Mouse (Mus musculus) splenic B cell, adult 2 months (primary cell): ENCODE measurements around the gene Adipoq.
"Not testable (repeated sequence)": the region's sequence is repeated elsewhere in the genome, so short reads cannot be mapped to it uniquely, and the experiment has no call there.

Source experiments
- DNase-seq: peaks from one replicate; pipeline ENCODE4 v3.0.0-alpha.2; 2011; ENCODE audit warnings: low read depth, low spot score
- H3K27me3 ChIP-seq: 2 replicates; pipeline ENCODE4 v1.6.1; 2012; ENCODE audit warnings: mild to moderate bottlenecking, low read length, moderate library complexity, mixed read lengths; ENCODE audit not compliant: control insufficient read depth, poor library complexity, insufficient read depth, severe bottlenecking
- H3K36me3 ChIP-seq: 2 replicates; pipeline ENCODE4 v1.6.1; 2012; ENCODE audit warnings: mild to moderate bottlenecking, low read length, moderate library complexity, mixed read lengths; ENCODE audit not compliant: control insufficient read depth, poor library complexity, insufficient read depth, severe bottlenecking

The Adipoq gene

DNA sequence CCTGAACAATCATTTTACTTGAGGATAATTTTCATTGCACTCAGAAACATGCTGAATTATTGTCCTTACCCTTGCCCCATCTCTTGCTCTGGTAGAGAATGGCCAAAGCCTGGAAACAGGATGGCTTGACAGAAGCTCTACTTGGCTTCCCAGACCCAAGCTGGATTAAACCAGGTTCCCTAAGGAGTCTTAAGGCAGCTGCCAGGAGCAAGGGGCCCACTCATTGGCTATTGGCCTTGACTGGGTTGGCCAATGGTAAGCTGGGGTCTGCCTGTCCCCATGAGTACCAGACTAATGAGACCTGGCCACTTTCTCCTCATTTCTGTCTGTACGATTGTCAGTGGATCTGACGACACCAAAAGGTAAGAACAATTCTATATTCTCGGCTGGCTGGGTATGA lies at the start of gene Adipoq:
Adipoq (plus strand) TSS at position 257 of the 400 bp plus-strand sequence.
- DNase-seq = no peak
- no peaks in the 10 kb centered on the region for H3K36me3 ChIP-seq
- no peaks in the 10 kb centered on the region for H3K27me3 ChIP-seq

DNA sequence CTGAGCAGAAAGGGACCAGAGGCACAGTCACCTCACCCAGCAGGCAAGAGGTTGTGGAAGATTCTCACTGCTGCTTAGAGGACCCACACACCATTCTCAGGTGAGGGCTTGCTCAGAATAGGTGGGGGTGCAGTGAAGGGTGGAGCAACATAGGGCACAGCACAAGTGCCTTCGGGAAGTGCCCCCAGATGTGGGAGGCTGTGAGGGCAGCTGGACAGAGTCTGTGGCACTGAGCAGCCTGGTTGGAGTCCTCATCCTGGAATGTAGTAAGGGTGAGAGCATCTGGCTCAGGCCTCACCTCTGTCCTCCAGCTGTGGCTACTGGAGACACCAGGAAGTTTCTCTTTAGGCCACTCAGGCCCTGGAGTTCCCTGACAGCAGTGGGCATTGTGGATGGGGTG lies 49.5 kb upstream of the Adipoq start:
- H3K27me3 ChIP-seq, DNase-seq, H3K36me3 ChIP-seq: not testable (repeated sequence)

DNA sequence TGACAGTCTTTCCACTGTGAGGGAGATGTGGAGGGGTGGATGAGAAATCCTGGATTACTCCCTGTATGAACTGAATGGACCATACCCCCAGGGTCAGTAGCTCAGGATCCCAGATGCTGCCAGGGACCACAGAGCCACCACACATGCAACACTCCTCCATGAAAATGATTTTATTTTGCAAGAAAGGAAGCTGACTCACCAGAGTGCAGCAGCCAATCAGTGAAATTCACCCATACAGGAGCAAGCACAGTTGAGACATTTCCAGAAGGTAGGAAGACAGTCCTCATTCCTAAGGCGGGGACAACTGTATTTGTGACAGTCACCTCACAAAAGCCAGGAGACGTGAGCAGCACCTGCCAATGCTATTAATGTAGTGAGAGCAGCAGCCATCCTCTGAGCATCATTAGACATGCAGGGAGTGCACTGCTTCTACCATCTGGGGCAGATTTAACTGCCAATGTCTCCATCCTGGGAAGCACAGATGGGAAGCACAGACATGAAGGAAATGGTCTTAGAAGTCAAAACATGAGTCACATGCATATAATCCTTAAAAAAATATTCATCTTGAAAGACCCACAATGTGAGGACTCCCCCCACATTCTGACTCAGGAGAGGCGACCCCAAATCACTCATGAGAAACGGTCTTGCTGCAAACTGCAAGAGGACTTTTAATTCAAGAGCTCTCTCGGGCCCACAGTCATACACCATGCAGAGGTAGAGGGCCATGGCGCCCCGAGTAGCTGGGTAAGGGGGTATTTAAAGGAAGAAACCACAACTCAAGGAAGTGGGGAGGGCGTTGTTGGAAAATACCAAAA lies 48.8 kb upstream of the Adipoq start:
- not testable (repeated sequence) for H3K27me3 ChIP-seq, DNase-seq, H3K36me3 ChIP-seq

DNA sequence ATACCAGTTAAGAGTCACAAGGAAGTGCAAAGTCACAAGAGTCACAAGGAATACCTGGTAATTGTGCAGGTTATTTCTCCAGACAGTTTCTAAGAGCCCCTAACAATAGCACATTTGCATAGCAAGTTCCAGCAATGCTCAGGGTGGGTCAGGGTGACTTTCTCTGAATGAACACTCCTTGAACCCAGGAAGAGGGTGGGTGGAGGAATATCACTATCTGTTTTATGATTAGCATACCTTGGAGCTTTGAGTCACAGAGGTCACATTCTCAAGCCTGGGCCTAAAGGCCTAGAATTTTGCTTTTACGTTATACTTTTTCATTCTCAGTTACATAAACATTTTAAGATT lies 48.3 kb upstream of the Adipoq start:
- H3K36me3 ChIP-seq, H3K27me3 ChIP-seq, DNase-seq: not testable (repeated sequence)

DNA sequence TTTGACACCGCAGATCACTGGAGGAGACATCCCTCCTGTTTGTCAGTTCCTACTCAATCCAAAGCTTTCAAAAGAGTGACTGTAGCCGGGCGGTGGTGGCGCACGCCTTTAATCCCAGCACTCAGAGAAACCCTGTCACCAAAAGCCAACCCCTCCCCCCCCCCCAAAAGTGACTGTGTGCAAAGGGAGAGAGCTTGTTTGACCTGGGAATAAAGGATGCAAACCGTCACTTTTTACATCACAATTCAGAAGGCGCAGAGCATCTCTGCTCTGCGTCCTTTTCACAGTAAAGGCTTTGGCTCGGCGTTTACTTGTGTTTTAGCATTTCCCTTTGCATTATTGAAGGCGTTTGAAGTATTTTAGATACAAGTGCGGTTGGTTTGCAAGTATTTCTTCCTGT lies 46.7 kb upstream of the Adipoq start:
- no peak for DNase-seq
- Histone ChIP-seq H3K27me3 (no peaks in the 10 kb centered on the region), H3K36me3 (no peaks in the 10 kb centered on the region)

DNA sequence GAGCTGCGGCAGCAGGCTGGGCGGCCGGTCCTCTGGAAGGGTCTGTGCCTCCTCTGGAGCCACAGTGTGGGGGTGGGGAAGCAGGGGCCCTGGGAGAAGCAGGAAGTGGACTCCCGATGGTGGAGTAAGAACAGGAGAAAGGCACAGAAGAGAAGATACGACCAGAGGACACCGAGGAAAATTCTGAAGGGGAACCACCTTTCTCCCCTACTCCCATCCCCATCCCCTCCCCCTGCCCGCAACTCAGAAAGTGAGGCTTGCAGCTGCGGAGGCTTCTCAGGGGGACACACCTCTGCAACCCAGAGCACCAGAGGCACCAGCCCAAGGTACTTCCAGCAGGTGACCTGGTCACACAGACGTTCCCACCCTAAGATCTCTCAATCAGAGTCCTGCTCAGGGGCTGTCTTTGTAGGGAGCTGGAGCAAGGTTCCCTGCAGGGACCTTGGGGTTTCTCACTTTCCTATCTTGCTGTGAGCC lies 46.2 kb upstream of the Adipoq start:
- Histone ChIP-seq H3K27me3 (no peaks in the 10 kb centered on the region; the same call in 1 of the 2 replicates), H3K36me3 (no peaks in the 10 kb centered on the region)
- DNase-seq = no peak

DNA sequence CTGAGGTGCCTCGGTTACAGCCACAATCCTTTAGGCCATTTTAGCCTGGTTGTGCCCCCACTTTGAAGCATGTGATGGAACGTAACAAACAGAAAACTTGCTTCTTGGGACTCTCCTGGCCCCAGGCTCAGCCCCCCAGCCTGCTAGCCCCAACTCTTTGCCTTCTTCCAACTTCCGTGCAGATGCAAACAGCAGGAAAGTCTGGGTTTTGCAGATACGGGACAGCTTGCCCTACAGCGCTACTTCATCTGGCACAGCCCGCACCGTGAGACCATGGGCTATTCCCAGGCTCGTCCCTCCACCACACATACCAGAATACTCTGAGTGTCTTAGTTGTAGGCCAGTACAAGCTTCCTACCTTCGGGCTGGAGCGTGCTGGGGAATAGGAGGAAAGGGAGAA lies 45.7 kb upstream of the Adipoq start:
- H3K27me3 ChIP-seq = no peaks in the 10 kb centered on the region; the same call in 1 of the 2 replicates
- DNase-seq = no peak
- no peaks in the 10 kb centered on the region for H3K36me3 ChIP-seq

DNA sequence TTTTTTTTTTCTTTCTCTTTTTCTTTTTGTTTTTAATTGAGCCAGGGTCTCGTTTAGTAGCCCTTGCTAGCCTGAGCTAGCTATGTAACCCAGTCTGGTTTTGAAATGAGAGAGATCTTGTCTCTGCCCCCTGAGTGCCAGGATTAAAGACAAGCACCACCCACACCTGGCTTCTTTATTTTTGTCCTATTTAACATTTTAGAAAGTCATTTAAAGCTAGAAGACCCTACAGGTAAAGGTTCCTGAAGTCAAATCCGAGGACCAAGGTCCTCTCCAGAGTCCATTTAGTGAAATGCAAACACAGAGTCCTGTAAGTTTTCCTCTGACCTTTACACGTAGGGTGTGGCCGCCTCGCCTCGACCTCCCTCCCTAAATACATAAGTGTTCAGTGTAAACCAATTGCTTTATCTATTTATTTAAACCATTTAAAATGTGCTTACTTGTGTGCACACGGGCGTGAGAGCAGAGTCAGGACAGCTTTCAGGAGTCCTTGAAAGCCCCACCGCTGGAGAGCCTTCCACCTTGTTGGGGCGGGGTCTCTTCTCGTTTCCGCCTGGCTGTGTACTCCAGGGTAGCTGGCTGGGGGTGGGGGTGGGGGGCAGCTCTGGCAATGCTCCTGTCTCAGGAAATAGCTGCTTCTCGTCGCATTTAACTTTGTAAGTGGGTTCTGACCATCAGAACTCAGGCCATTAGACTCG lies 43.8 kb upstream of the Adipoq start:
- DNase-seq = no peak
- no peaks in the 10 kb centered on the region; the same call in 1 of the 2 replicates for H3K27me3 ChIP-seq
- no peaks in the 10 kb centered on the region for H3K36me3 ChIP-seq

DNA sequence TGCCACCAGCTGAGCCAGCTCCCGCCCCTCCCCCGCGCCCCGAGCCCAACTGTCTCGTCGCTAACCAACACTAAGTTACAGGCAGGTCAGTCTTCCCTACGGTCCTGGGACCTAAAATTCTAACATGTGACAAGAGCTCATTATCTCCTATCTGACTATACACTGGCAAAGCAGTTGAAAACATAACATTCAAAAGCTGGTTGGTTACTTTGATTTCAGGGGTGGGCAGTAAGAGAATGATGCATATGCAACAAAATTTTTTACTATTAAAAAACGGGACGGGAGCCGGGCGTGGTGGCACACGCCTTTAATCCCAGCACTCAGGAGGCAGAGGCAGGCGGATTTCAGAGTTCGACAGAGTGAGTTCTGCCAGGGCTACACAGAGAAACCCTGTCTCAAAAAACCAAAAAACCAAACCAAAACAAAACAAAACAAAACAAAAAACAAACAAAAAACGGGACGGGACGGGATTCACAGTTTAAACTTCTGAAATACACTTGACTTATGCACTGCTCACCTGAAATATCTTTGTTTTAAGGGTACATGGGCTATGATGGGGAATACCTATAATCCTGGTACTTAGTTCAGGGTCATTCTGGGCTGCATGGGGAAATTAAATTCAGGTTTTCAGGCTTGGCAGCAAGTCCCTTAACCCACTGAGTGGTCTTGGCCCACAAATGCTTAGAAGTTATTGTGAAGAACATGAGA lies 43.1 kb upstream of the Adipoq start:
- no peaks in the 10 kb centered on the region; the same call in 1 of the 2 replicates for H3K27me3 ChIP-seq
- no peaks in the 10 kb centered on the region for H3K36me3 ChIP-seq
- DNase-seq = no peak

DNA sequence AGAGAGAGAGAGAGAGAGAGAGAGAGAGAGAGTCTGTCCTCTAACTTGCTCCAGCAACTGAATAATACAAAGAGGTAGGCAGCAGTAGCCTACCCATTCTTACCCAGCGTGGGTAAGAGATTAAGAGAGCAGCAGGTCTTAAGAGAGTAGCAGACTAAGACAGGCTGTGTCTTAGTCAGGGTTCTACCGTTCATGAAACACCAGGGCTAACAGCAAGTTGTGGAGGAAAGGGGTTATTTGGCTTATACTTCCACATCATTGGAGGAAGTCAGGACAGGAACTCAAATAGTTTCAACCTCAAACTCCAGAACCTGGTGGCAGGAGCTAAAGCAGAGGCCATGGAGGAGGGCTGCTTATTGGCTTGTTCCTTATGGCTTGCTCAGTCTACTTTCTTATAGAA lies 42.5 kb upstream of the Adipoq start:
- Histone ChIP-seq H3K27me3 (no peaks in the 10 kb centered on the region; the same call in 1 of the 2 replicates), H3K36me3 (peaks cover 2% of the 10 kb centered on the region)
- peak; percentile 30 for DNase-seq

DNA sequence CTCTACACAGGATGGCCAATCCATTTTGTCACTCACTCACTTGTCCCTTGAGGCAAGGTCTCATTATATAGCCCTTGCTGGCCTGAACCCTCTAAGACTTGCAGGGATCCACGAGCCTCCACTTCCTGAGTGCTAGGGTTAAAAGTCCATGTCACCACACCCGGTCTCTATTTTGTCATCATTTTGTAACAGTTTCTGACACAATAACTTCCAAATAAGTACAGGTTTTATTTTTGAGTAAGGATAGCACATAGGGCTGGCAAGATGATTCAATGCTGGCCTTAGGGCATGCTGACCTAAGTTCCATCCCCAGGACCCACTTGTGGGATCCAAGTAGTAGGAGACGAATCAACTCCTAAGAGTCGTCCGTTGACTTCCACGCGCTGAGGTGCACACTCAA lies 40.2 kb upstream of the Adipoq start:
- H3K27me3 ChIP-seq = no peaks in the 10 kb centered on the region; the same call in 1 of the 2 replicates
- no peak for DNase-seq

DNA sequence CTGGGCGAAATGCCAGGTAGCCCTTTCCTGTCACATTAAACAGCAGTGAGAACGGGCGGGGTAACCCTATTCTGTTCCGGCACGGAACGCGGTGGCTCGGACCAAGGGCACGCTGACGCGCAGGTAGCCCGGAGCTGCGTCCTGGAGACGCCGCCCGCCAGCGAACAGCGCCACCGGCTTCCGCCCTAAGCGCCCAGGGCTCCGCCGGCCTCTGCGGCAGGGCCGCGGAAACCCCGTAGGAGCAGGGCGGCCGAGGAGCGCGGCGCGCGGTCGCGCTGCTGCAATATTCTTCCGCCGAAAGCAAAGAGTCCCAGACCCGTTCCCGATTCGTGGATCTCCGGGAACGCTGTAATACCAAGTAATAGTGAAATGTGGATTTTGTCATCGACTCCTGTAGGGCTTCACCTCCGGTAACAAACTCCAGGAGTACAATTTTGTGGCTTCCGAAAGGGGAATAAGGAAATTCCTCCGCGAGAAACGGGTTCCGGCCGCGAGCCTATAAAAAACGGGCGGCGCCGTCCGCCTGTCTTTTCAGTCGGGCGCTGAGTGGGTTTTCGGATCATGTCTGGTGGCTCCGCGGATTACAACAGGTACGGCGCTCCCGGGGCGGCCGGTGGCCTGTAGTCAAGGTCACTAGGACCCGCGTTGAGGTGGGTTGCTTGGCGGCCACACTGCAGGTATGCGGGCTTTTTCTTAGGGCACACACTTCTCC lies 38.9 kb upstream of the Adipoq start, which contains the start of gene Eif4a2:
Eif4a2 (plus strand) TSS at position 214 of the 712 bp plus-strand sequence.
- Histone ChIP-seq H3K27me3 (no peaks in the 10 kb centered on the region; the same call in 1 of the 2 replicates), H3K36me3 (peaks cover 23% of the 10 kb centered on the region)
- DNase-seq = peak; percentile 95

More for the DNA sequence above, 40.2 kb upstream of the Adipoq start:
- peaks cover 13% of the 10 kb centered on the region for H3K36me3 ChIP-seq

DNA sequence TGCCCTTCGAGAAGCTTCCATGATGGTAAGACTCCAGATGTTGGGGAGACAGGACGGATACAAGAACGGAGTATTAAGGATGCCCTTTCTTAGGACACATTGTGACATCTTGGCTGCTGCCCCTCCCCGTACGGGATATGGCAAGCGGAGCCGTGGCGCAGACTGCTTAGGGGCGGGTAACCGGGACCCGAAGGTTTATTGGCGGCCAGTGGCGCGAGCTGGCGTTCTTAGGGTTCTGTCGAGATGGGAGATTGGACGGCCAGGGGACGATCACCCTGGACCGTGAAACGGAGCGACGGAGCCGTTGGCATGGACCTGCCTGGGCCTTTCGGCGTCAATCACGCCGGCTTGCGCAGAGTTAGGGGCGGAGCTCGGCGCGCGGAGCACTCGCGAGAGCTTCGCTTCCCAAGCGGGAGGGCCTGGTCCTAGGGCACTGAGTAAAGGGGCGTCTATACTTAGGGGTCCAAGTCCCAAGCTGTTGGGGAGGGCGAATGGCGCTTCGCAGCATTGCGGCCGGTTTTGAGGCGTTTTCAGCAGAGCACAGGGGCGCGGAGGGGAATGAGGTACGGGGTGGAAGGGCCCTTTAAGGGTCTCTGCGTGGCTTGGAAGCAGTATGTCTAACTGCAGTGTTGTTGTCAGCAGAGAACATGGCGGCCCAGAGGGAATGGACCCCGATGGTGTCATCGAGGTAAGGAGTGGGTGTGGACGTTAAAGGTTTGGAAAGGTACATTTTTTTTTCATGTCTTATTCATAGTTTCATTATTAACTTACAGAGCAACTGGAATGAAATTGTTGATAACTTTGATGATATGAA lies 38.2 kb upstream of the Adipoq start:
- H3K36me3 ChIP-seq = peaks cover 30% of the 10 kb centered on the region

More for the DNA sequence above, 38.2 kb upstream of the Adipoq start:
- H3K27me3 ChIP-seq = no peaks in the 10 kb centered on the region; the same call in 1 of the 2 replicates
- peak; percentile 79 for DNase-seq
